Mouse (Mus musculus) stomach, postnatal 0 days (tissue): ENCODE measurements around the gene Lrig3. TPM values are rescaled to one million over a fixed set of nuclear protein-coding genes. Genes with fewer than 3 reads are reported as not detected.

ENCODE experiments used
- ATAC-seq: fragments of 200-750 bp; cut with Nextera tagmentation; 2 replicates; pipeline ENCODE4 v1.8.0; 2017; ENCODE audit not compliant: low FRiP score, low TSS enrichment
- DNase-seq: peaks from one replicate; pipeline ENCODE4 v3.0.0-alpha.2; 2016; ENCODE audit warnings: low spot score
- H3K27ac ChIP-seq: fragments of 300-500 bp; sonication (generic); replicated peaks from 2 replicates; pipeline ENCODE4 v1.5.1; 2014; ENCODE audit warnings: mild to moderate bottlenecking, control low read depth
- H3K27me3 ChIP-seq: fragments of 300-500 bp; sonication (generic); 2 replicates; pipeline ENCODE4 v1.6.1; 2014; ENCODE audit warnings: low read length; ENCODE audit not compliant: control insufficient read depth, insufficient read depth
- H3K36me3 ChIP-seq: fragments of 300-500 bp; sonication (generic); 2 replicates; pipeline ENCODE4 v1.6.1; 2014; ENCODE audit warnings: low read length, mixed read lengths; ENCODE audit not compliant: control insufficient read depth, insufficient read depth
- H3K4me1 ChIP-seq: fragments of 300-500 bp; sonication (generic); replicated peaks from 2 replicates; pipeline ENCODE4 v1.6.1; 2014; ENCODE audit warnings: antibody characterized with exemption; ENCODE audit not compliant: control insufficient read depth, insufficient read depth
- H3K4me2 ChIP-seq: fragments of 300-500 bp; sonication (generic); replicated peaks from 2 replicates; pipeline ENCODE4 v1.6.1; 2014; ENCODE audit warnings: low read depth, mild to moderate bottlenecking, control low read depth, moderate library complexity
- H3K4me3 ChIP-seq: fragments of 300-500 bp; sonication (generic); 2 replicates; pipeline ENCODE4 v1.5.1; 2014; ENCODE audit warnings: low read depth, low read length, control low read depth
- H3K9ac ChIP-seq: fragments of 300-500 bp; sonication (generic); 2 replicates; pipeline ENCODE4 v1.6.1; 2014; ENCODE audit warnings: mild to moderate bottlenecking, low read length, control low read depth, mixed read lengths
- H3K9me3 ChIP-seq: fragments of 300-500 bp; sonication (generic); 2 replicates; pipeline ENCODE4 v1.6.1; 2016; ENCODE audit warnings: low read length; ENCODE audit not compliant: control insufficient read depth
- CTCF ChIP-seq: IDR thresholded peaks from 2 replicates; pipeline ENCODE4 v1.5.1; 2016; ENCODE audit warnings: antibody characterized with exemption, low read depth, mild to moderate bottlenecking, moderate library complexity
- EP300 ChIP-seq: optimal IDR thresholded peaks from 2 replicates; pipeline ENCODE3; 2016; ENCODE audit warnings: antibody characterized with exemption
- WGBS: fragments of 180-500 bp; shearing (Covaris S2); extraction: QIAGEN DNeasy Blood & Tissue Kit; methylation state at CpG from one replicate; pipeline ENCODE4 v1.1.7; 2014; 5-methylcytosine and 5-hydroxymethylcytosine counted together
- polyA plus RNA-seq: library from polyadenylated mRNA; unstranded; fragments of >200 nt; fragmentation: Nextera tagmentation; extraction: Ambion mirVana; gene quantifications from 2 replicates; pipeline ENCODE4 v1.2.1, GENCODE M21; 2015

Lrig3 gene
- polyA plus RNA-seq, 1 experiment from 2014 or later, result 11.6 TPM

GRCm38 (mm10) chr10:125954747-125955530, 11.0 kb upstream of the Lrig3 start:
- no peak for TF ChIP-seq CTCF
- TF ChIP-seq EP300, result no peak
- Histone ChIP-seq H3K27ac (no peak overlapping the region), H3K27me3 (no peaks in the 10 kb centered on the region), H3K4me3 (no peak overlapping the region), H3K9me3 (no peaks in the 10 kb centered on the region), H3K4me1 (no peaks in the 10 kb centered on the region), H3K9ac (no peak overlapping the region), H3K36me3 (no peaks in the 10 kb centered on the region), H3K4me2 (no peak overlapping the region)
- DNase-seq, result no peak
- ATAC-seq, result no peak
- 56% methylated on average over 12 of the region's 12 CpGs for WGBS

- H3K9ac ChIP-seq, result no peak overlapping the region
- H3K9me3 ChIP-seq, result no peaks in the 10 kb centered on the region
- 0 out of 2 replicates have a peak overlapping the region, but pooled peaks have one; percentile 14 for H3K4me2 ChIP-seq
- 0 out of 2 replicates have a peak overlapping the region, but pooled peaks have one; percentile 12 for H3K4me3 ChIP-seq
- no peaks in the 10 kb centered on the region for H3K36me3 ChIP-seq
- ATAC-seq, result peak; percentile 83
- H3K27ac ChIP-seq, result peak overlapping the region; percentile 67
- no peaks in the 10 kb centered on the region for H3K27me3 ChIP-seq
- DNase-seq, result peak; percentile 80
- TF ChIP-seq EP300, result no peak
- peak; percentile 20; the same call in 1 of the 2 replicates for TF ChIP-seq CTCF
- no peaks in the 10 kb centered on the region for H3K4me1 ChIP-seq
- 31% methylated on average over 9 of the region's 9 CpGs for WGBS
Measured at GRCm38 (mm10) chr10:125961411-125962107, 4.4 kb upstream of the Lrig3 start.

- DNase-seq (no peak), ATAC-seq (no peak)
- no peaks in the 10 kb centered on the region for H3K4me1 ChIP-seq
- WGBS, result 61% methylated on average over 3 of the region's 3 CpGs
- TF ChIP-seq CTCF (no peak), EP300 (no peak)
- no peak overlapping the region for H3K9ac ChIP-seq
- no peak overlapping the region for H3K4me3 ChIP-seq
- 0 out of 2 replicates have a peak overlapping the region, but pooled peaks have one; percentile 5 for H3K27ac ChIP-seq
- H3K9me3 ChIP-seq, result no peaks in the 10 kb centered on the region
- H3K27me3 ChIP-seq, result no peaks in the 10 kb centered on the region
- no peak overlapping the region for H3K4me2 ChIP-seq
- H3K36me3 ChIP-seq, result no peaks in the 10 kb centered on the region
Measured at GRCm38 (mm10) chr10:125964709-125965108, 1.3 kb upstream of the Lrig3 start.

GRCm38 (mm10) chr10:125966481-125967251, 698 bp downstream of the Lrig3 start:
- Histone ChIP-seq H3K4me3 (peak overlapping the region; percentile 95), H3K9ac (peak overlapping the region; percentile 98), H3K27me3 (no peaks in the 10 kb centered on the region), H3K9me3 (no peaks in the 10 kb centered on the region), H3K4me2 (peak overlapping the region; percentile 77), H3K27ac (peak overlapping the region; percentile 97), H3K4me1 (no peaks in the 10 kb centered on the region), H3K36me3 (no peaks in the 10 kb centered on the region)
- DNase-seq (peak; percentile 60), ATAC-seq (peak; percentile 53)
- WGBS, result under 1% methylated on average over 58 of the region's 59 CpGs
- TF ChIP-seq CTCF, result no peak
- TF ChIP-seq EP300, result no peak

GRCm38 (mm10) chr10:125967436-125968160, 1.6 kb downstream of the Lrig3 start:
- no peak for TF ChIP-seq CTCF
- no peak for TF ChIP-seq EP300
- peak overlapping the region; percentile 95 for H3K4me3 ChIP-seq
- peak overlapping the region; percentile 98 for H3K9ac ChIP-seq
- peak overlapping the region; percentile 97 for H3K27ac ChIP-seq
- no peaks in the 10 kb centered on the region for H3K27me3 ChIP-seq
- no peaks in the 10 kb centered on the region for H3K36me3 ChIP-seq
- H3K4me2 ChIP-seq, result peak overlapping the region; percentile 77
- 10% methylated on average over 14 of the region's 14 CpGs for WGBS
- DNase-seq, result no peak
- H3K9me3 ChIP-seq, result no peaks in the 10 kb centered on the region
- no peaks in the 10 kb centered on the region for H3K4me1 ChIP-seq
- ATAC-seq, result no peak
